Mouse (Mus musculus): ENCODE measurements around the gene Tmem247.

GRCm38 (mm10) chr17:86967048-86967447, 49.9 kb downstream of the Tmem247 start:
- TF ChIP-seq CTCF (IDR thresholded peaks at IDR 0.05; ENCODE audit: borderline replicate concordance, extremely low read depth, insufficient read depth, insufficient read length) (no peak), POLR2A (IDR thresholded peaks at IDR 0.05; ENCODE audit: borderline replicate concordance, extremely low read depth, insufficient read depth, insufficient read length, poor library complexity, severe bottlenecking) (no peak)

All from brain, embryonic 14.5 days (tissue).